Mouse (Mus musculus) layer of hippocampus, postnatal 36 days (tissue): Measurements from ENCODE around the gene Olfr746. TPM values are rescaled to one million over a fixed set of nuclear protein-coding genes. Genes with fewer than 3 reads are reported as not detected.

Experiments used
- DNase-seq, 2 experiments: peaks; one replicate each; pipeline ENCODE4 v3.0.0; 2022
- total RNA-seq, 2 experiments: library from RNA; stranded (reverse); gene quantifications; 2 replicates each; pipeline ENCODE4 v1.2.3; 2021

Olfr746 gene
- not detected for total RNA-seq

GRCm38 (mm10) chr14:50646783-50647182 lies at the start of gene Olfr746:
Gene Olfr746, plus strand, starts transcription at chr14:50647083.
- no peak for DNase-seq

GRCm38 (mm10) chr14:50614579-50614978 lies 32.3 kb upstream of the Olfr746 start, which contains the start of gene Olfr744:
Gene Olfr744, plus strand, starts transcription at chr14:50614879.
- no peak for DNase-seq

- DNase-seq = no peak
Observed at GRCm38 (mm10) chr14:50639088-50639487, 7.8 kb upstream of the Olfr746 start, which contains the start of gene Olfr745. Gene Olfr745, plus strand, starts transcription at chr14:50639388.

GRCm38 (mm10) chr14:50693106-50693505 lies 46.2 kb downstream of the Olfr746 start, which contains the start of gene Olfr747:
Gene Olfr747, minus strand, starts transcription at chr14:50693206.
- DNase-seq = no peak

Other genes starting within 250 kb of the Olfr746 start
- not detected for gene Olfr738, start 239.5 kb upstream of the Olfr746 start, total RNA-seq
- gene Olfr739, start 228.5 kb upstream of the Olfr746 start, total RNA-seq = not detected
- gene Olfr740, start 201.5 kb upstream of the Olfr746 start, total RNA-seq = not detected
- gene Olfr741, start 174.3 kb upstream of the Olfr746 start, total RNA-seq = not detected
- gene Olfr742, start 143.5 kb upstream of the Olfr746 start, total RNA-seq = not detected
- not detected for gene Olfr743, start 125.2 kb upstream of the Olfr746 start, total RNA-seq
- not detected for gene Olfr744, start 32.2 kb upstream of the Olfr746 start, total RNA-seq
- gene Olfr745, start 7.7 kb upstream of the Olfr746 start, total RNA-seq = not detected
- not detected for gene Olfr747, start 46.1 kb downstream of the Olfr746 start, total RNA-seq
- gene Olfr748, start 60.3 kb downstream of the Olfr746 start, total RNA-seq = not detected
- gene Olfr749, start 98.0 kb downstream of the Olfr746 start, total RNA-seq = not detected
- 10 to 100 TPM; 63.5 to 65.5 TPM for gene Ttc5, start 138.4 kb downstream of the Olfr746 start, total RNA-seq
- gene Ccnb1ip1, start 160.6 kb downstream of the Olfr746 start, total RNA-seq = not detected
- 10 to 100 TPM; 25.3 to 31.1 TPM for gene Parp2, start 160.8 kb downstream of the Olfr746 start, total RNA-seq
- gene Tep1, start 223.5 kb downstream of the Olfr746 start, total RNA-seq = 1 to 10 TPM; 2.0 to 4.6 TPM